In the genomic region with DNA sequence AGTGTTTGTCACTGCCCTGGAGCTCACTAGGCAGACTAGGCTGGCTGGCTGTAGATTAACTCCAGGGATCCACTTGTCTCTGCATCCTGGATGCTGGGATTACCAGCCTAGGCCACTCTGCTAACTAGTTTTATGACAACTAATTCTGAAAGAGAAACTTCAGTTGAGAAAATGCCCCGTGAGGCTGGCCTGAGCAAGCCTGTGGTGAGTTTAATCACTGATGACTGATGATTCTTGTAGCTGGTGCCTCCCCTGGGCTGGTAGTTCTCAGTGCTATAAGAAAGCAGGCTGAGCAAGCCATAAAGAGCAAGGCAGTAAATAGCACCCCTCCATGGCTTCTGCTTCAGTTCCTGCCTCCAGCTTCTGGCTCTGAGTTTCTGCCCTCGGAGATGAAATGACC, we compare ENCODE assay signal across 18 mouse cellular contexts.
"Had no signal": no experiment of that assay in that cellular context is flagged by ENCODE, and none has a peak within 500 bp of the region (broad histone marks: within the 10 kb centered on the region; RNA-seq: fewer than 3 reads in every experiment).

No protein-coding gene starts in this region.

- H3K4me3 ChIP-seq: layer of hippocampus, adult 2 months; limb, embryonic 12.5 days; limb, embryonic 15.5 days; midbrain, embryonic 12.5 days; midbrain, embryonic 15.5 days; neural tube, embryonic 12.5 days; neural tube, embryonic 15.5 days; stomach, embryonic 15.5 days had no signal

- H3K4me1 ChIP-seq: limb, embryonic 12.5 days; limb, embryonic 15.5 days; midbrain, embryonic 12.5 days; midbrain, embryonic 15.5 days; neural tube, embryonic 12.5 days; neural tube, embryonic 15.5 days; stomach, embryonic 15.5 days had no signal

- ATAC-seq: midbrain, embryonic 15.5 days had no signal

- H3K9ac ChIP-seq: limb, embryonic 12.5 days; limb, embryonic 15.5 days; liver, embryonic 14.5 days; midbrain, embryonic 12.5 days; midbrain, embryonic 15.5 days; neural tube, embryonic 12.5 days; neural tube, embryonic 15.5 days; stomach, embryonic 15.5 days had no signal

- H3K9me3 ChIP-seq: limb, embryonic 12.5 days; limb, embryonic 15.5 days; midbrain, embryonic 12.5 days; midbrain, embryonic 15.5 days; neural tube, embryonic 12.5 days; neural tube, embryonic 15.5 days; stomach, embryonic 15.5 days had no signal

- H3K4me2 ChIP-seq: limb, embryonic 12.5 days; limb, embryonic 15.5 days; liver, embryonic 11.5 days; midbrain, embryonic 12.5 days; midbrain, embryonic 15.5 days; neural tube, embryonic 12.5 days; neural tube, embryonic 15.5 days; stomach, embryonic 15.5 days had no signal

- DNase-seq: kidney, postnatal 25 days; left cerebral cortex, postnatal 4 days; lung, adult 2 months; lung, postnatal 14 days; lung, postnatal 4 days; spleen, adult 18-20 months; thymus, postnatal 36 days had no signal

- H3K27me3 ChIP-seq: limb, embryonic 12.5 days; limb, embryonic 15.5 days; midbrain, embryonic 12.5 days; midbrain, embryonic 15.5 days; neural tube, embryonic 12.5 days; neural tube, embryonic 15.5 days; stomach, embryonic 15.5 days had no signal

- H3K27ac ChIP-seq: kidney, postnatal 0 days; layer of hippocampus, adult 2 months; limb, embryonic 12.5 days; limb, embryonic 15.5 days; liver, embryonic 14.5 days; midbrain, embryonic 12.5 days; midbrain, embryonic 15.5 days; neural tube, embryonic 12.5 days; neural tube, embryonic 15.5 days; stomach, embryonic 15.5 days had no signal
